Mouse (Mus musculus): ENCODE data around the gene Mfsd4b1. TPM values are rescaled to one million over a fixed set of nuclear protein-coding genes. Genes with fewer than 3 reads are reported as not detected.

Gene Mfsd4b1
- polyA plus RNA-seq, 1 experiment from 2014 or later, result 0.70 TPM

GRCm38 (mm10) chr10:40058062-40058785 is 33.2 kb upstream of the Mfsd4b1 start:
- Histone ChIP-seq H3K9me3 (replicated peaks) (no peaks in the 10 kb centered on the region), H3K27me3 (replicated peaks) (no peaks in the 10 kb centered on the region), H3K4me2 (no peak overlapping the region), H3K9ac (replicated peaks) (no peak overlapping the region), H3K27ac (replicated peaks) (no peak overlapping the region), H3K4me1 (peaks cover 2% of the 10 kb centered on the region; the same call in 1 of the 2 replicates), H3K4me3 (replicated peaks) (no peak overlapping the region), H3K36me3 (no peaks in the 10 kb centered on the region)
- 57% methylated on average over 6 of the region's 6 CpGs for WGBS
- no peak for ATAC-seq (ENCODE audit: low FRiP score)

GRCm38 (mm10) chr10:40057615-40058014 is 32.5 kb upstream of the Mfsd4b1 start:
- WGBS, result 47% methylated on average over 2 of the region's 2 CpGs
- Histone ChIP-seq H3K9ac (replicated peaks) (no peak overlapping the region), H3K4me3 (replicated peaks) (no peak overlapping the region), H3K27me3 (replicated peaks) (no peaks in the 10 kb centered on the region), H3K4me1 (peaks cover 2% of the 10 kb centered on the region; the same call in 1 of the 2 replicates), H3K27ac (replicated peaks) (no peak overlapping the region), H3K36me3 (no peaks in the 10 kb centered on the region), H3K9me3 (replicated peaks) (no peaks in the 10 kb centered on the region), H3K4me2 (no peak overlapping the region)
- no peak for ATAC-seq (ENCODE audit: low FRiP score)

GRCm38 (mm10) chr10:40054455-40054854 is 29.4 kb upstream of the Mfsd4b1 start:
- 86% methylated on average over 8 of the region's 8 CpGs for WGBS
- Histone ChIP-seq H3K9me3 (replicated peaks) (no peaks in the 10 kb centered on the region), H3K4me1 (peaks cover 2% of the 10 kb centered on the region; the same call in 1 of the 2 replicates), H3K27me3 (replicated peaks) (no peaks in the 10 kb centered on the region), H3K4me3 (replicated peaks) (no peak overlapping the region), H3K27ac (replicated peaks) (no peak overlapping the region), H3K36me3 (no peaks in the 10 kb centered on the region), H3K4me2 (no peak overlapping the region), H3K9ac (replicated peaks) (no peak overlapping the region)
- ATAC-seq (ENCODE audit: low FRiP score), result no peak

GRCm38 (mm10) chr10:40053896-40054295 is 28.8 kb upstream of the Mfsd4b1 start:
- Histone ChIP-seq H3K4me1 (peaks cover under 1% of the 10 kb centered on the region; the same call in 1 of the 2 replicates), H3K9me3 (replicated peaks) (no peaks in the 10 kb centered on the region), H3K36me3 (no peaks in the 10 kb centered on the region), H3K9ac (replicated peaks) (no peak overlapping the region), H3K27me3 (replicated peaks) (no peaks in the 10 kb centered on the region), H3K27ac (replicated peaks) (no peak overlapping the region), H3K4me2 (no peak overlapping the region), H3K4me3 (replicated peaks) (no peak overlapping the region)
- no peak for ATAC-seq (ENCODE audit: low FRiP score)
- 90% methylated on average over 4 of the region's 4 CpGs for WGBS

- Histone ChIP-seq H3K36me3 (no peaks in the 10 kb centered on the region), H3K27ac (replicated peaks) (no peak overlapping the region), H3K9ac (replicated peaks) (no peak overlapping the region), H3K4me3 (replicated peaks) (no peak overlapping the region), H3K9me3 (replicated peaks) (no peaks in the 10 kb centered on the region), H3K4me2 (no peak overlapping the region), H3K4me1 (no peaks in the 10 kb centered on the region), H3K27me3 (replicated peaks) (no peaks in the 10 kb centered on the region)
- 65% methylated on average over 3 of the region's 3 CpGs for WGBS
- peak; percentile 53 for ATAC-seq (ENCODE audit: low FRiP score)
Observed at GRCm38 (mm10) chr10:40053257-40053895, 28.3 kb upstream of the Mfsd4b1 start.

GRCm38 (mm10) chr10:40051997-40052396 is 26.9 kb upstream of the Mfsd4b1 start:
- ATAC-seq (ENCODE audit: low FRiP score), result no peak
- H3K4me1 ChIP-seq, result no peaks in the 10 kb centered on the region
- H3K9me3 ChIP-seq (replicated peaks), result no peaks in the 10 kb centered on the region
- no peak overlapping the region for H3K9ac ChIP-seq (replicated peaks)
- 92% methylated on average over 3 of the region's 3 CpGs for WGBS
- no peak overlapping the region for H3K4me2 ChIP-seq
- H3K27ac ChIP-seq (replicated peaks), result no peak overlapping the region
- H3K36me3 ChIP-seq, result no peaks in the 10 kb centered on the region
- no peak overlapping the region for H3K4me3 ChIP-seq (replicated peaks)
- H3K27me3 ChIP-seq (replicated peaks), result no peaks in the 10 kb centered on the region

GRCm38 (mm10) chr10:40050763-40051162 is 25.7 kb upstream of the Mfsd4b1 start:
- H3K4me2 ChIP-seq, result no peak overlapping the region
- no peak overlapping the region for H3K27ac ChIP-seq (replicated peaks)
- H3K4me1 ChIP-seq, result no peaks in the 10 kb centered on the region
- no peak overlapping the region for H3K9ac ChIP-seq (replicated peaks)
- H3K4me3 ChIP-seq (replicated peaks), result no peak overlapping the region
- H3K27me3 ChIP-seq (replicated peaks), result no peaks in the 10 kb centered on the region
- WGBS, result 93% methylated on average over 2 of the region's 2 CpGs
- no peak for ATAC-seq (ENCODE audit: low FRiP score)
- no peaks in the 10 kb centered on the region for H3K9me3 ChIP-seq (replicated peaks)
- no peaks in the 10 kb centered on the region for H3K36me3 ChIP-seq

- H3K4me2 ChIP-seq, result no peak overlapping the region
Observed at GRCm38 (mm10) chr10:40041339-40041738, 16.3 kb upstream of the Mfsd4b1 start.

GRCm38 (mm10) chr10:40036686-40037560 is 11.9 kb upstream of the Mfsd4b1 start:
- ATAC-seq (ENCODE audit: low FRiP score), result peak; percentile 55; the same call in 1 of the 2 replicates
- no peak overlapping the region for H3K4me3 ChIP-seq (replicated peaks)
- H3K36me3 ChIP-seq, result no peaks in the 10 kb centered on the region
- no peak overlapping the region for H3K27ac ChIP-seq (replicated peaks)
- 72% methylated on average over 24 of the region's 24 CpGs for WGBS
- no peaks in the 10 kb centered on the region for H3K9me3 ChIP-seq (replicated peaks)
- H3K4me1 ChIP-seq, result no peaks in the 10 kb centered on the region
- peak overlapping the region; percentile 19 for H3K4me2 ChIP-seq
- H3K9ac ChIP-seq (replicated peaks), result no peak overlapping the region
- no peaks in the 10 kb centered on the region for H3K27me3 ChIP-seq (replicated peaks)

More at GRCm38 (mm10) chr10:40041339-40041738, 16.3 kb upstream of the Mfsd4b1 start:
- no peak overlapping the region for H3K4me3 ChIP-seq (replicated peaks)
- H3K27ac ChIP-seq (replicated peaks), result no peak overlapping the region
- no peaks in the 10 kb centered on the region for H3K9me3 ChIP-seq (replicated peaks)
- WGBS, result 29% methylated on average over 4 of the region's 4 CpGs
- H3K36me3 ChIP-seq, result no peaks in the 10 kb centered on the region
- no peak overlapping the region for H3K9ac ChIP-seq (replicated peaks)
- H3K27me3 ChIP-seq (replicated peaks), result no peaks in the 10 kb centered on the region
- no peak for ATAC-seq (ENCODE audit: low FRiP score)
- H3K4me1 ChIP-seq, result no peaks in the 10 kb centered on the region

- WGBS, result 97% methylated on average over 6 of the region's 6 CpGs
- Histone ChIP-seq H3K27ac (replicated peaks) (no peak overlapping the region), H3K4me2 (no peak overlapping the region), H3K9me3 (replicated peaks) (no peaks in the 10 kb centered on the region), H3K36me3 (no peaks in the 10 kb centered on the region), H3K27me3 (replicated peaks) (no peaks in the 10 kb centered on the region), H3K4me3 (replicated peaks) (no peak overlapping the region), H3K9ac (replicated peaks) (no peak overlapping the region), H3K4me1 (no peaks in the 10 kb centered on the region)
- no peak for ATAC-seq (ENCODE audit: low FRiP score)
Observed at GRCm38 (mm10) chr10:40034956-40035355, 9.9 kb upstream of the Mfsd4b1 start.

GRCm38 (mm10) chr10:40032897-40033296 is 7.8 kb upstream of the Mfsd4b1 start:
- H3K27me3 ChIP-seq (replicated peaks), result no peaks in the 10 kb centered on the region
- H3K36me3 ChIP-seq, result no peaks in the 10 kb centered on the region
- ATAC-seq (ENCODE audit: low FRiP score), result no peak
- no peak overlapping the region for H3K4me3 ChIP-seq (replicated peaks)
- no peak overlapping the region for H3K27ac ChIP-seq (replicated peaks)
- H3K4me2 ChIP-seq, result no peak overlapping the region
- 88% methylated on average over 2 of the region's 2 CpGs for WGBS
- no peaks in the 10 kb centered on the region for H3K4me1 ChIP-seq
- no peaks in the 10 kb centered on the region for H3K9me3 ChIP-seq (replicated peaks)
- no peak overlapping the region for H3K9ac ChIP-seq (replicated peaks)

Measured in neural tube, embryonic 15.5 days (tissue).